Mouse (Mus musculus) T-cell, adult 2 months (primary cell): ENCODE results near the gene Themis.

Source experiments
- DNase-seq: peaks from one replicate; pipeline ENCODE4 v3.0.0; 2022; ENCODE audit warnings: low spot score

The Themis gene

DNA sequence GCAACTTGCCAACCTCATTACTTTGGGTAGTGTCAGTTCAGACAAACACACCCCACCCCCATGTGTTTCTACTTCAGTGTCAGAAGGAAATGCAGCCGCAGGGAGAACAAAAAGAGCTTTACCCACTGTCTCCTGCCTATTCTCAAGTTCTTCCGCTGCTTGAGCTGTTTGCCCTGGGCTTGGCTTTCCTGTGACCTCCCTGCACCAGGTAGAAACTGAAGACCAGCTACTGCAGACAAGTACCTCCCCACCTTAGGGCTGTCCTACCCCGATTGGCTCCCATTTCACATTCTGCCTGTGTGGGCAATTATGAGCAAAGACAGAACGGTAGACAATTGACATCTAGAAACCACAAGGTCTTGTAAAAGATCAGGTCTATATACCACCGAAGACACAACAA, at the start of gene Themis:
Gene Themis, plus strand, starts transcription at position 100 of the 400 bp plus-strand sequence.
- DNase-seq = peak; percentile 87

DNA sequence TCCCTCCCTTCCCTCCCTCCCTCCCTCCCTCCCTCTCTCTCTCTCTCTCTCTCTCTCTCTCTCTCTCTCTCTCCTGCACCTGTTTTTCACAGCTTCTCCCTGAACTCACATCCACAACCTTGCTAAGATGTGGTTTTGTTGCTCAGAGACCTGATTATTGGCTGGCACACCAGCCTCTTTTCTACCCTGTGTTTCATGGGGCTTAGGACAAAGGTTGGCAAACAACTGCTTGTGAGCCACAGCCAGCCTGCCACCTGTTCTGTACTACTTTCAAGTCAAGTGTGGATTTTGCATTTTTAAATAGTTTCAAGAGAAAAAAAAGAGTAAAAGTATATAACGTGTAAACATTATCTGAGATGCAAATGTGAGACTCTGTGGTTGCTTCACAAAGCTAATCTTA, 48.7 kb upstream of the Themis start:
- peak; percentile 38 for DNase-seq

DNA sequence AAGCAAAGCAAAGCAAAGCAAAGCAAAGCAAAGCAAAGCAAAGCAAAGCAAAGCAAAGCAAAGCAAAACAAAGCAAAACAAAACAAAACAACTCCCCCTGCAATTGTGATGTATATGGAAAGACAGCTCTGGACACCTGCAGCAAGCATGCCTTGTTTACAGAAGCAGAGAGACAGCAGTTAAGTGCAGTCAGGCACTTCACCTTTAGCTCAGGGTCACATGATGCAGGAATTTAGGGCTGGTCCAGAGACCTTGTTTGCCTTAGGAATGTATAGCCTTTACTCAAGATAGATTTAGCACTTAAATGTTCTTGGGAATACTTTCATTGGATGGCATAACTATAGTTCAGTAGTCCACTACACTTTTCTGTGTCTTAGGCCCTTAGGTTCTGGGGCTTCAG, 32.1 kb upstream of the Themis start:
- DNase-seq = no peak

DNA sequence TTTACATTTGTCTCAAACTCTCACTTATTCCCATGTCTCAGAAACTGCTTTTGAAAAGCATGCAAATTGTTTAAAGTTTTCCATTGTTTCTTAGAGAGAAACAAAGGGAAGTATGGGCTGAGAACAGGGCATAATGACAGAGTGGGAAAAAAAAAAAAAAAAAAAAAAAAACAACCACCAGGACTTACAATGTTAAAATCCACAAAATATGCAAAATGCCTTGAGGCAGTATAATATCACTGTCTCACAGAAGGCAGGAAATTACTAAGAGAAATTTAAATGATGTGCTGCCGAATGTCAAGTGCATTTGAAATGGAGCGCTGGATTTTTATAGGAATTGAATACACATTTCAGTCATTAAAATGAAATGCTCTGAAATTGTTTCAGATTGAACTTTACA, 26.3 kb upstream of the Themis start:
- DNase-seq = no peak

DNA sequence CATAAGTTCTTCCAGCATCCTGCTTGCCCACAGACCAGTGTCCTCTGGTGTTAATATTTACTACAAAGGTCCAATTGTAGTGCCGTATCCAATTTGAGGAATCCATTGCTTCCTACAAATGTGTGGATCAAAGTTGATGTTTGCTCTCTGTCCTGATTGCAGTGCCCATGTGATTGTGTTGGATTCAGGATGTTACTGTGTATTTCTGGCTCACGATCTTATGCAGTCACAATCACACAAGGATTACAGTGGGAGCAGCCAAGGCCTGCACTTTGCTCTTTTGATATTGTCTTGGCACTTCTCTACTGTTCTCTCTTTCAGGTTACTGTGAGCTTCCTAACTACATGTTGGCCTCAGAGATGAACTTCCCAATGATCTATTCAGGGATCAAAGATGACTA, 20.3 kb upstream of the Themis start:
- no peak for DNase-seq

DNA sequence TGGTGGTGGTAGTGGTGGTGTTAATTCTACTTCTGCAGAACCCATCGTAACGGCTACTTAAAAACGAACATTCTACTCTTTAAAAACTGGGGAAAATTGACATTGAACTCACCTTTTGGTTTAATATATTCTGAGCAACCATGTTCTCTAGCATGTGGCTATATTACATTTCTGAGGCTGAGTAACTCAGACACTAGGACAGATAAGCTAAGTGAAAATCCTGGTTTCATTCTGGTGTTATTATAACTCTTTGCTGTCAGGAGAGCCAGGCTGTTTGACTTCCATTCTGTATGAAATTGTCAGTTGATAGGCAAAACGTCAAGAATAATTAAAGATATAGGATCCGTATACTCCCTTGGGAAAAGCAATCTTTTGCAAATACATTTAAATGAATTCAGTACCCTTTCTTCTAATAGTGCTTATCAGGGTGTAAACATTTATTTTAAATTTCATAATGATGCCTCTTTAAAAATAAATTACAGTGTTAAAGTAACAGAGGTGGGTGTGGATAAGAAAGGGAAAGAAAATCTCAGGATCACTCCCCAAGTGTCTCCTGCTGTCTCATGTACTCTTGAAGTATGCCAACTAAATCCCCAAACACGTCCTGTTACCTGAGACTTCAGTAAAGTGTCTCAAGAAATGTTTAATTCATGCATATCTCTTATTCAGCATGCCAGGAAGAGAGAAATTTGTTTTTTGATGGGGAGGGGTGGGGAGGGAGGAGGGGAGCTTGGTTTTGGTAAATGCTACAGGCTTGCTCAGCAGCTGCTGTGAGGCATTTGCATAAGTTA, 18.9 kb upstream of the Themis start:
- DNase-seq = no peak

DNA sequence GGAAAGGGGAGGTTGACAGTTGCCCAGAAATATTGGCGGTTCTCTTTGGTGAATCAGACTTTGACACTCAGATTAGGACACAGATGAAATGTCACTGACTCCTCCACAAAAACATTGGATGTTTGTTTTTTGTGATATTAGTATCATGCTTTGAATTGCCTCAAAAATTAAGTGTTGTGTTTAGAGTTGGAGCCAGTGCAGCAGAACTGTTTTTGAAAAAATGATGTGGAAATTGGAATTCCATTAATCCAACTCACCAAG, 18.3 kb upstream of the Themis start:
- DNase-seq = no peak

DNA sequence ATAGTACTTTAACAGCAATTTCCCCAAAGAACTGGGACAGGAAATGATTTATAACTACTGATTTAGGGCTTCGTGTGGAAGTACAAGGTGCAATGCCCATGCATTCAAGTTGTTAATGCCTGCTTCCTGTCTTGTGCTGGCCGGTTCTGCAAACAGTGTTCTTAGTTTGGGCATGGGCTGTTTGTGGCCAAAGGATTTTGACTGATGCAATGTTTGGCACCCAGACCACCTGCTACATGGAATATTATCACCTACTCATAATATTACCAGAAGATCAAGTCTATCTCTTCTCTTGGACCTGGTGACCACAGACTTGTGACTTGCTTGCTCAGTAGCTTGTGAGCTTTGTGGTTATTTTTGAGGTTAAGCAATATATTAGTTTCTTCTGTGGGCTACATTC, 16.2 kb upstream of the Themis start:
- no peak for DNase-seq

DNA sequence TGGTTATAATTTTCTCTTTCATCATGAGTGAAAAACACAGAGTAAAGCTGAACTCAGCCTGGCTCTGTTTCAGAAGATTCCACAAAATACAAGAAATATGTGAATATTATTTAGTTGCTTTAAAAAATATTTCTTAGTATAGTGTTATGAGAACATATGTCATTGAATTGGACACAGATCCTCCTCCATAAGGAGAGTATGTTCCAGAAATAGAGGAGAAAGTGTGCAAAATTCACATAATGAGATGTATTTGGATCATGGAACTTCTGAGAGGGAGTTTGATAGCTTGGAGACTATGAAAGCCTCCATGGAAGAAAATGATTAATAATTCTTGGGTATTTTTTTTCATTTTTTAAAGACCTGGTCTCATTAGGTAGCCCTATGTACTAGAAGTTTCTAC, 13.4 kb upstream of the Themis start:
- DNase-seq = no peak

DNA sequence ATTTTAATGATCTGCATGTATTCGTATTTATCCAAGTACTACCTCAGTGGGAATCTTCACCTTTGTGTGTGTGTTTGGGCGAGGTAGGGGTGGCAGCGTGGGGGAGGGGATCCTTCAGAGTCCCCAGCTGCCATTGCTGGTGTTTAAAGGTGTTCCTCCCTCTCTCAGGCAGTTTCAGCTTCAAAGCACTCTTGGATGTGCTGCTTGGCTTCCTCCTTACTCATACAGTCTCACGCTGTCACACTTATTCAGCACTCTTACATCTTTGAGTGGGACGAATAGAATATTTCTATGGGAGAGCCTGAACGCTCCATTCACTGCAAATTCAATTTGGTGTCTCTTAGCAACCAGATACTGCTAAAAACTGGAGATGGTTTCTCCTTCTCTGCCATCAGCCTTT, 3.0 kb upstream of the Themis start:
- DNase-seq = no peak

DNA sequence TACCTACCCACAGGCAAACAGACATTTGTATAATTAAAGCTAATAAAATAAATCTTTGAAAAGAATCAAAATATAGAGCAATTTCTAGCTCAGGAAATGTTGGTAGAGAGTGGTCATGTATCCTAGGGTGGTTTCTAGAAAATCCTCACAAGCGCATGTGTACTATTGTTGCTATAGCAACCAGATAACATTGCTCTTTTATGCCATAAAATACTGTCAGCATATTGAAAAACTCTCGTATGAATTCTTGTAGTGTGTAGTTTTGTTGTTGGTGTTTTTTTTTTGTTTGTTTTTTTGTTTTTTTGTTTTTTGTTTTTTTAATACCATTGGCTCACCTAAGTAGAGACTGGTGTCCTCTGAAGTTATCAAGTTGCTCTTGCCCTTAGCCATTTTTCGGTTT, 5.8 kb downstream of the Themis start:
- peak; percentile 27 for DNase-seq

DNA sequence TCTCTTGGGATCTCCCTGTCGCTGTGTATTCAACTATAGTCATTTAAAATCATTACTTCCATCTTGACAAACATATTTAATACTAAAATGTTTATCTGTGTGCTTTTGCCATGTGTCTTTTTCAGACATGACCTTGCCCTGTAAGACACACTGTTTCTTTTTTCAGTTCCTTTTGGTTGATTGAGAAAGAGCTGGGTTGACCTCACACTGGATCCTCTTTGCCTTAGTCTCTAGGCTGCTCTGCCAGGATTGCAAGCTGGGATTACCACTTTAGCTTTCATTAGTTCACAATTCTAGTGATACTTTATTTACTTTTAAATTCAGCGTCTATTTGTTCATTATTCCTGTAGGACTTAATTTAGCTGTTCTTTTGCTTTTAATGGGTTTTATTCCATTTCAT, 7.2 kb downstream of the Themis start:
- DNase-seq = no peak

DNA sequence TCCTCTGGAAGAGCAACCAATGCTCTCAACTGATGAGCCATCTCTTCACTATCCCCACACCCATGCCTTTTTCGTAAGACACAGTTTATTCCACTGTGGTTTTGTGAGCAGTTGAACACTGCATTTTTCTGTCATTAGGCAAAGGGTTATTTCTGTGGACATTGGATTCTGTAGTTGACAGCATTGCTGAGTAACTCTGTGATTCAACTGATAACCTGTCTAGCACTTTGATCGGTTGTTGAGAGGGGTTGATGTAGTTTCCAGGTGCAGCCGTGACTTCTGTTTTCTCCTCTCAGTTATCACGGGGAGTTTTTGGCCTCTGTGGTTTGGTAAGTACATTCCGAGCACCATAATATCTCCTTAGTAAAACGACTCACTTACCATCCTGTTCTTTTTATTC, 26.8 kb downstream of the Themis start:
- DNase-seq = peak; percentile 45

DNA sequence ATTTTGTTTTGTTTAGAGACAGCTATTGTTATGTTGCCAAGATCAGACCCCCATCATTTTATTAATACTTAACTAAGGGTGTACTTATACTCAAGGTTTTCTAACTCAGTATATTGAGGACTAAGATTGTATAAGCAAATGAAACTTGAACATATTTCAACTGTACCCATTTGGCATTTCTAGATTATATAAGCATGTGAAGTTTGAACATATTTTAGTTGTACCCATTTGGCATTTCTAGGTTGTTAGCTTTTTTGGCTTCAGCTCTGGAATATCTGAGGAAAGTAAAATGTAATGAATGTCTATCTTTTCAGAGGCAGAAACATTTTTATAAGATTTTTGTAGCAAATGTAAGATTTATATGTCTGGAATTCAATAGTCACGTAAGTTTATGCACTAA, 27.9 kb downstream of the Themis start:
- DNase-seq = no peak

DNA sequence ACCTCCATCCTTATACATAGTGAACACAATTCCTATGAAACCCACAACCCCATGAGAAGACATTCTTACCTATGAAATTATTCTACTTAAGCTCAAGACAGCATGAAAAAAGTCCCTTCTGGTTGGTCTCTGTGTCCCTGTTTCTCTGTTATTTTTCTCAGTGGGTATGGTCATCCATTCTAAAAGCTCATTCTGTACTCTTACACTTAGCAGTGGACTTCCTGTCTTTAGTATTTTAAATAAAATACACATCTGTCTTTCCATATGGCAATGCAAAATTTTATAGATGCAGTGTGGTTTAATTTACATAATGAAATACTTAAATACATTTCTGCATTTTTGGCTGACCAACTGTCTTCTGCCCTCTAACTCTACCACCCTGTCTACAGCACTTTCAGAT, 30.0 kb downstream of the Themis start:
- DNase-seq = no peak

DNA sequence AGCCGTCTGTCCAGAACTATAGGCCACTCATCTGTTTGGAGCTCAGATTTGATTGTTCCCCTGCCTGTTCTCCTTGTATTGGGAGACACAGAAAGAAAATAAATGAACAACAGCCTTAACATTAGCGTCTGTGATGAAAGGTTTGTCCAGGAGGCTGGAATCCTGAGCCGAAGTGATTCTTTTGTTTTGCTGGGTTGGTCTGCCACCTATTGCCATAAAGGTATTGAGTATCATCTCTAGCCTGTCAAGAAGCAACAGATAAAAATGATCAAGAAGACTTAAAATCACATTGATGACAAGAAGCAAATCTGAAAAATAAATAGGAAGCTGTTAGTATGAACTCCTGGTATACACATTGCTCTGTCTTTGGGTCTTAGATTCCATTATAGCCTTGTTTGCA, 53.7 kb downstream of the Themis start:
- no peak for DNase-seq

DNA sequence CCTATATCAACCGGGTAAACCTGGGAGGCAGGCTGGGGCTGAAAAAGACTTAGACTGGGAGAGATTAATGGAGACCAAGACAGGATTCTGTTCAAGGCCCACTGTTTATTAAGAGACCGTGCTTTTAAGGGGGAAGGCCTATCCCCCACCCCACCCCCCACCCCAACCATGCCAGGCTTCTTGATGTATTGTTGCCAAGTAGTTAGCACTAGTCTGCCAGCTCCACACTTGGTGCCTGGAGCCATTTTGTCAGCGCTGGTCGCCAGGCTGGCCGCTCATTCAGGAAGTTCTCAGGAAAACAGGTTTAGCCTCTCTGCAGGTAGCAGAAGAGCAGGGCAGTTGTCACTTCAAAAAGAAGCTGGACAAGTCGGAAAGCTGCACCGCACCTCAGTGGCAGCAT, 55.1 kb downstream of the Themis start:
- no peak for DNase-seq

DNA sequence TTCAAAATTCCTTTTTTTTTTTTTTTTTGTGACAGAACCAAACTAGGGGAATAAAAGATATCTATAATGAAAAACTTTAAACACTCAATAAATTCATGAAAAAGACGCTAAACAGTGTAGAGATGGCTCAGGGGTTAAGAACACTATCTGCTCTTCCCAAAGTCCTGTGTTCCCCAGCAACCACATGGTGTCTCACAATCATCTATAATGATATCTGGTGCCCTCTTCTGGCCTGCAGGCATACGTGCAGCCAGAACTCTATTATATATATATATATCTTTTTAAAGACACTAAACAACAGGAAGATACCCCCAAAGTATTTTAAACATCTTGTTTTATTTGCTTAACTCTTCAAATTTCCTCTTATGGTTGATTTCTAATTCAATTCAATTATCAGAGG, 62.0 kb downstream of the Themis start:
- DNase-seq = peak; percentile 52

DNA sequence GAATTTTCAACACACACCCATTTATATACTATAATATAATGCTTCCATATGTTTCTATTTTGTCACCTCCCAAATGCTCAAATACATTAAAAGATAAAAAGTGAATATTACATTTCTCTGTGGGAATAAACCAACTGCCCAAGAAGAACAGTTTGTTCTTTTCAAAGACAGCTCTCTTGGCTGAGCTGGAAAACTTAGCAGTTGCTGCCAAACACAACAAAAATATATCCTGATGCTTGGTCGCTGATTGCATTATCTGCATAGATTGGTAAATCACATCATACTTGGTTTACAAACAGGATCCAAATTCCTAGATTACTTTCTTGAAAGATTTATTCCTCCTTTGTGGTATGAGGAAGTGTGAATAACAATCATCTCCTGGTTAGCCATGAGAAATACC, 69.8 kb downstream of the Themis start:
- DNase-seq = no peak

DNA sequence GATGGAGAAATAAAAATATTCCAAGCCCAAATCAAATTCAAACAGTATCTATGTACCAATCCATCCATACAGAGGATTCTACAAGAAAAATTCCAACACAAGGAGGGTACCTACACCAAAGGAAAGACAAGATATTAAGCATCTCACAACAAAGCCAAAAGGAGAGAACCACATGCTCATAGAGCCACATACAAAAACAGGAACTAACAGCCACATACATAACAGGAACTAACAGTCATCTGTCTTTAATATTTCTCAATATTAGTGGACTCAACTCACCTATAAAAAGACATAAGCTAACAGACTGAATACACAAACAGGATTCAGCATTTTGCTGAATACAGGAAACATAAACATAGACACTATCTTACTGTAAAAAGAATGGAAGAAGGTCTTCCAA, 78.3 kb downstream of the Themis start:
- DNase-seq = no peak

DNA sequence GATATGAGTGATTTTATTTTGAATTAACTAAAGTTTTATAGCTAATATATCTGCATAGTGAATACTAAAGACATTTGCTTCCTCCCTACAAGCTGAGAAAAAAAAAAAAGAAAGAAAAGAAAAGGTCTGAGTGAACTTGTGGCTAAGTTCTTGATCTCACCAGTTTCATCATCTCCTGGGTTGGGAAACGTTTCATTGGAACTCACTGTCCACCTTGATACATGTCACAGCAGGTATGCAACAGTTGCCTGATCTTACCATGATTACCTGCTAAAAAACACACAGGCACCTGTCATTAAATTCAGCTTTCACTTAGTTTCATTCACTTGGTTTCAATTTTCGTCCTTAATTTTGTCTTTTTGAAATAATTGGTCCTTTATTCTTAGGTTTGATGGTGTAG, 85.2 kb downstream of the Themis start:
- DNase-seq = no peak

DNA sequence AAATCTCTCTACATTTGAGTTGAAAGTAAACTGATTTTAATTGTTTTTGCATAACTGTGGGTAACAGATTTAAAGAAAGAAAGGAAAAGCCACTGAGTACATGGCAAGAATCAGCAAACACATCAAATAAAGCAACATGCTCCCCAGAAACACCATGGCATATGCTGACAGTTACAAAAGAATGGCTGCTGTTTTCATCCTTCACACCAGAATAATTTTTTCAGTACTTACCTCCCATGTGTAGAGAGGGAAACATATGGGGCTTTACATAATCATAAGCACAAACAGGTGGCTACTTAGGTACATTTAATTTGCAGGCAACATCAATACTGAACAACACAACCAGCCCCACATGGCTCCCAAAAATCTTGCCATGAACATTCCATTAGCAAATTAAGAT, 86.8 kb downstream of the Themis start:
- no peak for DNase-seq

DNA sequence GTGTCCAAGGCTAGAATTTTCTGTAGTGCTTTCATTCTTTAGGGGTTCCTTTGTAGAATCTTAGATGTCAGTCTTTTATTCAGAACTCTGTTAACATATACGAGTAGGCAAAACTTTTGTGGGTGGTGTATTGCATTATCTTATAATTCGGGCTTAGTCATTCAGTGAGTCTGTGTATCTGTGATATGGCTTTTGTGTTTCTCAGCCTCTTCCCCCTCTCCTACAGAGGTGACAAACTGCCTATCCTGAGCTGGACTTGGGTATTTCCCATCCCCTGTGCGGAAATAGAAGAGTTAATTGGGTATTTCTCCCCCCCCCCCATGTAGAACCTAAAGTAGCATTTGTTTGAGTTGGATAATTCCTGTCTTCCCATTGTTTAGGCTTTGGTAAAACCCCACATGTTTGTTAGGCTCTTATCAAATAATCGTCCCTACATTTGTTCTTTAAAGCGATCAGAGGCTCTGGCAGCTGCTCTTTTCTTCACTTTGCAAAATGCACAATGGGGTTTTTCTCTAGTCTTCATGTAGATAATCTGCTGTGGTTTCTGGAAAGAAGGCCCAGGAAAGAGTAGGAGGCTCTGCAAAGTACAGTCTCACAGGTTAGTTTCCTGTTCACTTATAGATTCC, 108.7 kb downstream of the Themis start:
- DNase-seq = no peak

DNA sequence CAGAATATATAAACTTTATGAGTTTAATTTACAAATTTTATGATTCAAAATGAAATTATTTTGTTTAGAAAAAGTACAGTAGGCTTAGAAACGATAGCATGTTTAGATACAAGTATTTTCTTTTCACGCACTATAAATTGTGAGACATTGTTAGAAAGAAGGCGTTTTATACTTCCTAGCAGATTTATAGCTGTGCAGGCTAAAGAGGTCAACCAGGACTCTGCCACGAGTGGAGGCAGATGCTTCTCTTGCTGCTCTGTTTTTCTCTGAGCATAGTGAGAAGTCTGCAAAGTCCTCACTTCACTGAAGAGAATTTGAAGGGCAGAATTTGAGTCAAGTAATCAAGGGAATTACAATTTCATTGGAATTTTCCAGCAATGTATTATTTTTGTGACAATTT, 131.3 kb downstream of the Themis start:
- no peak for DNase-seq
